Mouse (Mus musculus): Measurements from ENCODE around the gene Tgif1.
A peak's percentile ranks its signal among the peaks of the same experiment; 100 is the strongest.

Tgif1 gene

DNA sequence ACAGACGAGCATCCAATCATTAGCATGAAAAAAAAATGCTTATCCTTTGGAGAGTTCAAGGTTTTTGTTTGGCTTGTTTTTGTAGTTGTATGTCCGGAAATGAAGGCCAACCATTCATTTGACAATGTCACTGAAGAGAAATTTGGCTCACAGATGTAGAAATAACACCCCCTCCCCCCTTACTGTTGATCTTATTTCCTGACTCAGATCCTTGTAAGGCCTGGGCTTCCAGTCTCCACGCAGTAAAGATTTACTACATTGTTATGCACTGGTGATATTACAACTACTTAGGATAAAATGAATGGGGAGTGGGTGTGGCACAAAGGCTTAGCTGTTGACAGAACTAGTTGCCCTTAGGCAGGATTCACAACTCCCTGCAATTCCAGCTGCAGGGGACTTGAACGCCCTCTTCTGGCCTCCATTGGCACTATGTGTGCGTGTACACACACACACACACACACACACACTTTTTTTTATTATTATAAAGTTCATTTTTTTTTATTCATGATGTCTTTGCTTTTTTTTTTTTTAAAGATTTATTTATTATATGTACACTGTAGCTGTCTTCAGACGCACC, 13.3 kb upstream of the Tgif1 start:
- DNase-seq (ENCODE audit: extremely low read depth, low read depth, low spot score): no peak

DNA sequence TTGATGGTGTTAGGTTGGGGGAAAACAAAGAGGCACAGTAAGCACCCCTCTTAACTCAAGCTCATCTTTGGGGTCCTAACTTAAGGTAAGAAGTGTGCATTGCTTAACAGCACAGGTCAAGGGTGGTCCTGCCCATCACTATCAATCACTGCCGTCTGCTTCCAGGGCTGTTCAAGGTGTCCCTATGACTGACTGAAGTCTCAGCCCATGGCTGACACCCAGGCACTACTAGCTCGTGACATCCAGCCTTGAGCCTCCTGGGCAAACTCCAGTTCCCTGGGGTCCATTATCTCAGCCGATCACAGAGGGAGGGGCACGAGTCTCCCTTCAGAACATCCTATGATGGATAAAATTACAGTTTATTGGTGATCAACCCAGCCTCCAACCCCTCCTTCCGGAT, 12.7 kb upstream of the Tgif1 start:
- DNase-seq (ENCODE audit: extremely low read depth, low read depth, low spot score): no peak

GRCm38 (mm10) chr17:70865060-70865604, 11.8 kb upstream of the Tgif1 start:
- DNase-seq (ENCODE audit: extremely low read depth, low read depth, low spot score): no peak

DNA sequence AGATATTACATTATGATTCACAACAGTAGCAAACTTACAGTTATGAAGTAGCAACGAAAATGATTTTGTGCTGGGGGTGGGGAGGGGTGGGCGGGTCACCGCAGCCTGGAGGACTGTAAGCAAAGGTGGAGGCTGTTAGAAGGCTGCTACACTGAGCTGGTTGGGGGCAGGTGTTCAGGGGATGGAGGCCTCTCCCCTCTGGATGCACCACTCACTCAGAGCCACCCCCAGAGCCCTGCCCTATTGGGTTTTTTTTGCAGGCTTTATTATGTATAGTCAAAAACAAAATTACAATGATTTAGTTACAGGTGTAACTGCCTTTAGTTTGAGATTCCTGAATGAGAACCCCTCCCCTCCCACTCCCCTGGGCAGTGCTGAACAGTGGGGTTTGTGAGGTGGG, 11.3 kb upstream of the Tgif1 start:
- DNase-seq (ENCODE audit: extremely low read depth, low read depth, low spot score): no peak

GRCm38 (mm10) chr17:70864117-70864516, 10.8 kb upstream of the Tgif1 start:
- no peak for DNase-seq (ENCODE audit: extremely low read depth, low read depth, low spot score)

DNA sequence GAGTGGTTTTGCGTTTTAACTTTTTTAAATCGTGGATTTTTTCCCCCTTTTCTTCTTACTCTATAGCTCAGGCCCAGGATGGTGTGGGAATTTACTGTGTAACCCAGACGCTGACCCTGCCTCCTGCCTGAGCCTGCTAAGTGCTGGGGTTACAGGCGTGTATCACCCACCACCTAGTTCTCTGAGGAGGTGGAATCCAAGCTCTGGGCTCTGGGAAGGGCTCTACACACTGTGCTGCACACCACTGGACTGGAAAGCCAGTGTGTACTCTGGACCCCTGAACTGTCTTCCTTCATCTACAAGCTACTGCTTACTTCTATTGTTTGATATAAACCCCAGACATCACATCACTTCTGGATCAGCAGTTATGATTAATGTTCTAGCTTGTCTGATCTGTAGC, 5.5 kb upstream of the Tgif1 start:
- DNase-seq (ENCODE audit: extremely low read depth, low read depth, low spot score): no peak

GRCm38 (mm10) chr17:70856871-70857415, 3.6 kb upstream of the Tgif1 start:
- no peak for DNase-seq (ENCODE audit: extremely low read depth, low read depth, low spot score)

DNA sequence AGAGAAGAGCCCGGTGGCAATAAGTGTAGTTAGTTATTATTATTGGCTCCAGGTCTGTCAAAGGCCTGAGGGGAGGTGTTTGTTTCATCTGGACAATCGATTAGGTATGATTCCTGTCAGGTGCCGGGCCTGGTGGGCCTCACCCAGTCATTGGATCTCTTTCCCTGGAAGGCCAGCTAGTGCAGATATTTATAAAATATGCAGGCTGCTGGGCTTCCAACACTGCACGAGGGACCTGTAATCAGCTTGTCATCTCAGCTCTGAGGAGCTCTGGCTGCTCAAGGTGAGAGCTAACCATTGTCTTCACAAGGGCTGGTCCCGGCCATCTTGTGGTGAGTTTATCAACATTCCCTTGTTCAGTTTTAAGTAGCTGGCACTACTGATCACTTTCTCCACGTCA, 675 bp upstream of the Tgif1 start:
- DNase-seq (ENCODE audit: extremely low read depth, low read depth, low spot score): no peak

DNA sequence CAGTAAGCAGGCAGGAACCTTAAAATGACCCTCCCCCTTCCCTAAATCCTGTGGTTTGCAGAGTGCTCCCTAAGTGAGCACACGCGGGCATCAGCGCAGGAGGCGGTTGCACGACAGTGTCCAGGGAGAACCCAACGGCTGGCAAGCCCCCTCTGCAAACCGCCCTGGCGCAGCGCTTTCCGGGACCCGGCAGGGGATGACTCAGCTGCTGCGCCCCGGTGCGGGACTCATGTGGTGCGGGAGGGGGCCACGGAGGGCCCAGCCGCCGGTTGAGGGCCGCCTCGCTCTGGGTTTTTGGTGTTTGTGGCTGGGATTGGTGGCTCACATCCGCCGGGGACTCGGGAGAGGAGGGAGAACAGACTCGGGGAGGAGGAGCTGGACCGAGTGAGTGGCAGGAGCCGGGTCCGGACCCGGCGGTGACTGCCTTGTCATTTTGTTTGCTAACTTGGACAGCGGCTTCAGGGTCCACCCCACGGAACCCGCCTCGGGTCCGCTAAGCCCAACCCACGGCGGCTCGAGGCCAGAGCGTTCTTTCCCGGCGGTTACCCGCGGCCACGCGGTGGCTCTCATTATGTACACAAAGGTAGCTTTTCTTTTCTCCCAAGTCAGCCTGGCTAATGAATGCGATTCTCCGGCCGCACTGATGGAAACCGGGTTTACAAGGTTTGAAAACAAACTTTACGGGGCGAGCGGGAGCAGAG, 510 bp downstream of the Tgif1 start:
- DNase-seq (ENCODE audit: extremely low read depth, low read depth, low spot score): no peak

- DNase-seq (ENCODE audit: extremely low read depth, low read depth, low spot score): no peak
Observed at GRCm38 (mm10) chr17:70852011-70852685, 1.2 kb downstream of the Tgif1 start.

DNA sequence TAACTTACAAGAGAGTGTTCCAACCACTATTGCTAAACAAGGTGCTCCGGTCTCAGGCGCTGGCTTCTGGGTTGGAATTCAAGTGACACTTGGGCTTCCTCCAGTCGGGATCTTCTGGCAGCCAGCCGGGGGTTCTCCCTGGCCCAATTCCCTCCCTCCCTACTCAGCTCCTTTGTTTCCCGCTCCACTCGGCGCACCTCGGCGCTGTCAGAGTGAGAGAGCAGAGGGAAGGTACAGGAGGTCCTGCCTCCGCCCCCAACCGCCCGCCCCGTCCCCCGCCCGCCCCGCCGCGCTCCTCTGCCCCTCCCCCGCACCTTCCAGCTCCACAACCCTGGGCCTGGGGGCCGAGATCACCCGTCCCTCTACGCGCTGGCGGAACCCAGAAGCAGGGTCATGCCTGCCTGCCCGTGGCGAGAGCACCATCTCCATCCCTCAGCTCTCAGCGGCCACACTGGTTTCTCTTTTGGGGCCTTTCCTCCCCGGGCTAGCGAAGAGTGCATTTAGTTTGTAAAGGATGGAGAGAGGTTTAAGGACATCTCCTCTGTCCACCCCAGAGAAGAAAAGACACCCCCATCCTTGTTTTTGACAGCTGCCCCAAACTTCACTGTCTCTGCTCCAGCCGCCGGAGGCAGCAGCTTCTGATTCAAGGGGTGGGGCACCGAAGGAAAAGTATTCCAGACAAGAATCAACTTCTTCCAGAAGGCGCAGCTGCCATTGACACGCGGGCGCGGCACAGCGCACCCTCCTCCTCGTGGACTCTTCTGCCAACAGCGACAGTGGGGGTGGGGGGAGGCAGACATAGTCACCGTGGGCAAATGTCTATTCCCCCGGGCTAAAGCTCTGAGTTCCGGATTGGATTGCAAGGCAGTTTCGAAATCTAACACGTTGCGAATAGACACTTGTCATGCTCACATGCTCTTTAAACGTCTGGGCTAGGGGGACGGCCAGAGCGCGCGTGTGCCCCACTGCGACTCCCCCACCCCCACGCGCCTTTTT, 2.1 kb downstream of the Tgif1 start:
- DNase-seq (ENCODE audit: extremely low read depth, low read depth, low spot score): peak; percentile 67

DNA sequence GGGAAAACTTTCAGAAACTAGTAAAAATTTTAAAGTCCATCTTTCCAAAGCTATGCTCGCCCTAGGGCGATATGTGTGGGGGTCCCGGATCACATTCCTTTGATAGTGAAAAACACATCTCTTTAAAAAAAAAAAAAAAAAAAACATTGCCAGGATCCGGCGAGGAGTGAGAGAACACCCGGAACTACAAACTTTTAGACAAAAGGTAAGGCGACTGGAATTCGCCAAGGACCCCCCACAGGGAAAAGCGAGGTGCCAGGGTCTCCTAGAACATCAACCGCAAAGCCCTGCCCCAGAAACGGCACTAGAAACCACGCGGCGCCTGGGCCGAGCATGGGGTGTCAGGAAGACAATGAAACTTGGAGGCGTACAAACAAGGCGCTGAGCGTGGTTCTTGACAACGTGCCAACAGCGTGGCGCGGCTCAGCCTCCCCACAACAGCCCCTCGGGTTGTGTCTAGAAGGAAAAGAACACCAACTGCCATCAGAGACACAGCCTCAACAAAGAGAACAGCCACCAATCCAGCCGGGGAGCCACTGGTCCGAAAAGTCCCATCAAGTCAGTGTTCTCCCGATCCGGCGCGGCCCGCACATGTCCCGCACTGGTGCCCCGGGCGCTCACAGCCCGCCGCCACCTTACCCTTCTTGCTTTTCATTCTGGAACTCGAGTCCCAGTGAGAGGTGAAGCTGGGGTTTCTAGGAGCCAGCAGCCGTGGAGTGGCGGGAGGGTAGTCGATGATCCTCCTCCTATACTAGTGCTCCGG, 2.9 kb downstream of the Tgif1 start:
- no peak for DNase-seq (ENCODE audit: extremely low read depth, low read depth, low spot score)

DNA sequence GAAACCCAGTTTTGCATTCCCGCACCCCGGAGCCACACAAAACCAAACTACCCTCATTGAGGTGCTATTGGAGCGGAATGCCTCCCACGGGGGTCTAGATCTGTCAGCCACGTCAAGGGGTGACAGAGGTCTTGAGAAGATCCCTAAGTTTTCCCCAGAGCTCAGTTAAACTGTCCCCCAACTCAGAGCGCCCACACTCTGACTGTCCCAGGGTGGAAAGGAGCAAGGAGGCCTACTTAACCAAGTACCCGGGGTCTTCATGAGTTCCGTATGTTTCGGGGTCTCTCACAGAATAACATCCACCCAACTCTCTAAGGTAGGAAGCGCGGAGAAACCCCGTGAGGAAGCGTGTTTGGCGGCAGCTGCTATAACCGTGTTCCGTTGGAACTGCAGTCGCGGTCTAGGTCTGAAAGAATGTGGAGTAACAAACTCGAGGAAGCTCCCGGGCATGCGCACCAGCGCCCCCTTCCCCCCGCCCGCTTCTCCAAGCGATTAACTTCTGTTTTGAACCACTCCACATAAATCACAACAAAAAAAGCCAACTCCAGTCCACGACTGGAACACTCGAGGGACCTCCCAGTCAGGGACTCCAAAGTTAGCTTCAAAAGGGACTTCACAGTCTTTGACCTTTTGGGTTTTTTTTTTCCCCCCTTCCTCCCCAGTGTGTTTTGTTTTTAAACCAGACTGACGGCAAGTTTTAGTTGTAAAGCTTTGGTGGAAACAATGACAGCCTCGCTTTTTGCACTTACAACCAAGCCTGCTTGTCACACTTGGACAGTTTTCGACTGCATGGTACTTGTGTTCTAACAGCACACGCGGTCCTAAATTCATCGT, 3.7 kb downstream of the Tgif1 start:
- DNase-seq (ENCODE audit: extremely low read depth, low read depth, low spot score): no peak

DNA sequence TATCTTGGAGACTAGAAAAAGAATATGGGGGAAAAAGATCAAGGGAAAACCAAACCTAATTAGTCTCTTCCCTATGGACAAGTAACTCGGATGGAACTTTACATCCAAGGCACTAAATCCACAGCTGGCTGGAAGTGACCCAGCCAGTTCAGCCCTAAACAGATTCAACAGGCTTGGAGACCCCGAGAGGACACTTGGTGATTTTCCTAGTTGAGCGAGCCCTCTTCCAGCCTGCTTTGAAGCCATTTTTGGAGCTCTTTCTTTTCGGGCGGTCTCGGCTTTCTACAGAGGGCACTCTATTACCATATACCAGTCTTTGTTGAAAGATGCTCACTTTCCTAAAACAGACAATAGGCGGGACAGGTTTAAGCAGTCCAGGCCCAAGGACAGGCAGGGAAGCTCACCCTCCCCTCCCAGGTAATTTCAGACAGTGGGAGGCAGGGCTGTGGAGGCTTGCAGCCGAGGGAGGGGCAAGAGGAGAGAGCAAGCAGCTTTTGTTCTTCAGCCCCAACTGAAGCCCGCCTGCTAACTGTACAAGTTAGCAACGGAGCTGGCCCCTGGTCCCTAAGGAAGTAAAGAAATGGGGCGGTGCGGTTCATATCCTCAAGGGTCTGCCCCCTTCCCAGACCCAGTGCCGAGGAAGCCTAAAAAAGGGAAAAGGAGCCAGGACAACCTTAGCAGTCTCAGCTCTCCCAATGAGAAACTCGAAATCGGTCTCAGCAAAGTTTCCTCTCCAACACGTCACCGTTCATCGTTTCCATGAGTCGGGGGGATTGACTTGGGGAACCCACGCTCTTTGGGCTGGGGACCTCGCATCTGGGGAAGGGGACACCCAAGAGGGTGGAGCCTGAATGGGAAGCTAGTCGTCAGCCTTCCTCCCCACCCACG, 4.6 kb downstream of the Tgif1 start:
- no peak for DNase-seq (ENCODE audit: extremely low read depth, low read depth, low spot score)

DNA sequence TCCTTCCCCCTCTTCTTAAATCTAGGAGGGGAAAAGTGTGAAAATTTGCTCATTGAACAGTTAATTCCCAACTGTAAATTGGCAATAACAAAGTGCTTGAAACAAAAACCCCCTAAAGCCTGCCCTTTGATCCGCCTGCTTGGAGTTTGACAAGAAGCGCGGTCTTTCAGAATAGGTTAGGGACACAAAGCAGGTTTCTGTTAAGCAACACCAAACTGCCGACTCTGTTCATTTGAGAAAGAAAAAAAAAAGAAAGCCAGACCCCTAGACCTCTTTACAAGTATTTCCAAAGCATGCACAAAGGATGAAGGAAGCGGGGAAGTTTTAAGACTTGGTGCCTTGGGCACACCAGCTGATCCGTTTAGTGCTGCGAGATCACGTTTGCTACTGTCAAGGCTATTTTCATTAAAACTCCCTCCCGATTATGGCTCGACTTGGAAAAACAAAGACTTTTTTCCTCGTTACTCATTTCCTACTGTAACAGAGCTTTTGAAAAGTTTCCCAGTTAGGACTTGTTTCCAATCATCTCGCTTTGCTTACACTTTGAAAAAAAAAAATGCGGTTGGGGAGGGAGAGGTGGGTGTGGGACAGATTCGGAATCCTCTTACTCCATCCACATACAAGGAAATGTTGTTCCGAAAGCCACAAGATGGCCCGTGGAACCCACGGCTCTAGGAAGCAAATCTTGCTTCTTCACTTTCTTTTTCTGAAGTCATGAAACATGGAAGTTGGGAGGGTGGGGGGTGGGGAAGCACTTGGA, 5.4 kb downstream of the Tgif1 start:
- no peak for DNase-seq (ENCODE audit: extremely low read depth, low read depth, low spot score)

GRCm38 (mm10) chr17:70847086-70847485, 6.3 kb downstream of the Tgif1 start:
- DNase-seq (ENCODE audit: extremely low read depth, low read depth, low spot score): no peak

GRCm38 (mm10) chr17:70846111-70846644, 7.2 kb downstream of the Tgif1 start:
- no peak for DNase-seq (ENCODE audit: extremely low read depth, low read depth, low spot score)

All from fat pad, adult 2 months (tissue).